Mouse (Mus musculus) small intestine, adult 2 months (tissue): ENCODE results near the gene Dusp12. TPM values are rescaled to one million over a fixed set of nuclear protein-coding genes. Genes with fewer than 3 reads are reported as not detected.

Experiments
- H3K27ac ChIP-seq: fragments of 200-500 bp; 2 replicates; pipeline ENCODE4 v1.5.1; 2012; ENCODE audit warnings: low read depth, low read length, control low read depth, inconsistent platforms; ENCODE audit not compliant: insufficient read depth
- H3K27me3 ChIP-seq: fragments of 200-500 bp; 2 replicates; pipeline ENCODE4 v1.6.1; 2012; ENCODE audit warnings: mild to moderate bottlenecking, moderate library complexity, low read length, inconsistent platforms; ENCODE audit not compliant: control insufficient read depth, insufficient read depth
- H3K36me3 ChIP-seq: fragments of 200-500 bp; 2 replicates; pipeline ENCODE4 v1.6.1; 2012; ENCODE audit warnings: mild to moderate bottlenecking, low read length, control low read depth, inconsistent platforms; ENCODE audit not compliant: control insufficient read depth, insufficient read depth
- H3K4me1 ChIP-seq: fragments of 200-500 bp; 2 replicates; pipeline ENCODE4 v1.6.1; 2012; ENCODE audit warnings: low read length, inconsistent platforms, mixed read lengths; ENCODE audit not compliant: control insufficient read depth, insufficient read depth, insufficient read length
- H3K4me3 ChIP-seq: fragments of 200-500 bp; 2 replicates; pipeline ENCODE4 v1.5.1; 2012; ENCODE audit warnings: low read depth, mild to moderate bottlenecking, control low read depth, inconsistent platforms, low read length, moderate library complexity
- CTCF ChIP-seq: fragments of 200-500 bp; IDR thresholded peaks from 2 replicates; pipeline ENCODE4 v1.5.1; 2012; ENCODE audit warnings: low read depth, mild to moderate bottlenecking, control low read depth, inconsistent platforms, low read length, moderate library complexity, mixed read lengths; ENCODE audit not compliant: insufficient replicate concordance, insufficient read length; ENCODE audit errors: extremely low read depth
- POLR2A ChIP-seq: fragments of 200-500 bp; IDR thresholded peaks from 2 replicates; pipeline ENCODE4 v1.6.1; 2012; ENCODE audit warnings: low read depth, mild to moderate bottlenecking, control low read depth, inconsistent platforms, low read length, moderate library complexity
- WGBS: fragments of 180-500 bp; shearing (Covaris S2); methylation state at CpG from one replicate; pipeline ENCODE4 v1.1.7; 2018; 5-methylcytosine and 5-hydroxymethylcytosine counted together
- polyA plus RNA-seq: library from polyadenylated mRNA; depleted of rRNA; stranded (reverse); fragments of >200 nt; gene quantifications from 2 replicates; pipeline ENCODE4 v1.2.3, GENCODE M21; 2012

The Dusp12 gene
- polyA plus RNA-seq, 1 experiment = 8.0 TPM

- H3K4me3 ChIP-seq = peak overlapping the region; percentile 32
- H3K27me3 ChIP-seq = no peaks in the 10 kb centered on the region
- peak overlapping the region; percentile 55; the same call in 1 of the 2 replicates for H3K27ac ChIP-seq
- 8% methylated on average over 6 of the region's 6 CpGs for WGBS
- TF ChIP-seq POLR2A (no peak), CTCF (no peak)
- H3K36me3 ChIP-seq = no peaks in the 10 kb centered on the region
- peaks cover 7% of the 10 kb centered on the region; the same call in 1 of the 2 replicates for H3K4me1 ChIP-seq
Observed at GRCm38 (mm10) chr1:170886044-170886458, 711 bp upstream of the Dusp12 start.

GRCm38 (mm10) chr1:170884390-170884789 lies 950 bp downstream of the Dusp12 start:
- WGBS = 7% methylated on average over 8 of the region's 8 CpGs
- H3K4me3 ChIP-seq = peak overlapping the region; percentile 75; the same call in 1 of the 2 replicates
- H3K27ac ChIP-seq = peak overlapping the region; percentile 84
- peaks cover 6% of the 10 kb centered on the region for H3K36me3 ChIP-seq
- peaks cover 7% of the 10 kb centered on the region; the same call in 1 of the 2 replicates for H3K4me1 ChIP-seq
- TF ChIP-seq POLR2A = no peak
- TF ChIP-seq CTCF = no peak
- no peaks in the 10 kb centered on the region for H3K27me3 ChIP-seq

- WGBS = 29% methylated on average over 5 of the region's 5 CpGs
- H3K4me1 ChIP-seq = peaks cover 7% of the 10 kb centered on the region; the same call in 1 of the 2 replicates
- H3K27ac ChIP-seq = peak overlapping the region; percentile 68
- H3K27me3 ChIP-seq = no peaks in the 10 kb centered on the region
- H3K4me3 ChIP-seq = no peak overlapping the region
- TF ChIP-seq POLR2A (no peak), CTCF (no peak)
- H3K36me3 ChIP-seq = peaks cover 12% of the 10 kb centered on the region
Observed at GRCm38 (mm10) chr1:170882915-170883485, 2.3 kb downstream of the Dusp12 start.

- Histone ChIP-seq H3K36me3 (peaks cover 16% of the 10 kb centered on the region), H3K27me3 (no peaks in the 10 kb centered on the region), H3K4me1 (peaks cover 4% of the 10 kb centered on the region; the same call in 1 of the 2 replicates), H3K27ac (no peak overlapping the region), H3K4me3 (no peak overlapping the region)
- no peak for TF ChIP-seq POLR2A
- no peak for TF ChIP-seq CTCF
- 85% methylated on average over 5 of the region's 5 CpGs for WGBS
Observed at GRCm38 (mm10) chr1:170876906-170877305, 8.4 kb downstream of the Dusp12 start.

DNA sequence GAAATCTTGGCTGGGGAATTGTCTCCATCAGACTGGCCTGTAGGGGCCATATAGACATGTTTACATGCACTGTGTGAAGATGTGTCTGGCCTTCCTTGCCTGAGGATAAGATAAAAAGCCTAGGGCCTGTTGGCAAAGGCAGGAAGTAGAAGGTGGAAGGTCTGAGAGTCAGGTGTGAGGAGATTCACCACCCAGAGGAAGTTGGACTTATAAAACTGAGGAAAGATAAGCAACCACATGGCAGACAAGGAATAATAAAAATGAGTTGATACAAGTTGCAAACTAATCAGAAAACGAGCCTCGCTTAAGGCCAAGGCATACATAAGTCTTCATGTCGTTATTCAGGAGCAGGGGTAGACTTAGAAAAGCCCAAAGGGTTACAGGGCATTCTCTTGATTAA lies 9.7 kb downstream of the Dusp12 start:
- Histone ChIP-seq H3K4me1 (peaks cover 4% of the 10 kb centered on the region; the same call in 1 of the 2 replicates), H3K27me3 (no peaks in the 10 kb centered on the region), H3K4me3 (no peak overlapping the region), H3K27ac (no peak overlapping the region), H3K36me3 (peaks cover 16% of the 10 kb centered on the region)
- TF ChIP-seq POLR2A = no peak
- TF ChIP-seq CTCF = no peak
- WGBS = 39% methylated on average over 3 of the region's 3 CpGs

GRCm38 (mm10) chr1:170871961-170872360 lies 13.4 kb downstream of the Dusp12 start:
- TF ChIP-seq POLR2A (no peak), CTCF (0 out of 2 replicates have a peak, but pooled peaks have one; percentile 7)
- H3K4me3 ChIP-seq = no peak overlapping the region
- H3K27ac ChIP-seq = no peak overlapping the region
- peaks cover 5% of the 10 kb centered on the region; the same call in 1 of the 2 replicates for H3K36me3 ChIP-seq
- H3K4me1 ChIP-seq = peaks cover 4% of the 10 kb centered on the region; the same call in 1 of the 2 replicates
- WGBS = 90% methylated on average over 2 of the region's 2 CpGs
- H3K27me3 ChIP-seq = no peaks in the 10 kb centered on the region

DNA sequence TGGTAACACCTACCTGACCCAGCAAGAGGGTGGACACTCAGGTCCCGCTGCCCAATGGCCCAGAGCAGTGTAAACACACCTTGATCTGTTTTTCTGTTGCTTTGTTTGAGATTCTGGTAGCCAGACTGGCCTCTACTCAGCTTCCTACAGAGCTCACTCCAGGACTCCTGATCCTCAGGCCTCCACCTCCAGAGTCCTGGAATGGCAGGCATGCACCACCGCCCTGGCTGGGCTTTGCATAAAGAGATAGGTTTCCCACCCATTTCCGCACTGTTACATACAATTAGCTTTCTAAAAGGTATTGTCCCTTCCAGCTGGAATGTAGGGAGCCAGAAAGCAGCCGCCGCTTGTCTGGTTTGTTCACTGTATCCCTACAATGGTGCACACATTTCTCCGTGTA lies 13.9 kb downstream of the Dusp12 start:
- Histone ChIP-seq H3K4me3 (no peak overlapping the region), H3K4me1 (peaks cover 4% of the 10 kb centered on the region; the same call in 1 of the 2 replicates), H3K27ac (no peak overlapping the region), H3K36me3 (peaks cover 5% of the 10 kb centered on the region; the same call in 1 of the 2 replicates), H3K27me3 (no peaks in the 10 kb centered on the region)
- 92% methylated on average over 6 of the region's 6 CpGs for WGBS
- TF ChIP-seq POLR2A = no peak
- no peak for TF ChIP-seq CTCF
